Mouse (Mus musculus) natural killer cell, adult 2 months (primary cell): ENCODE results near the gene Tecta.

Experiments used
- DNase-seq, 2 experiments: peaks; one replicate each; pipeline ENCODE4 v3.0.0; 2022; ENCODE audit warnings: low spot score in 2 of 2

The Tecta gene

GRCm38 (mm10) chr9:42399829-42400228 is at the start of gene Tecta:
Tecta (minus strand) TSS chr9:42399929.
- DNase-seq, result no peak

- DNase-seq, result no peak
These were observed 49.3 kb upstream of the Tecta start for GRCm38 (mm10) chr9:42449043-42449442.

- no peak for DNase-seq
These were observed 42.4 kb upstream of the Tecta start for GRCm38 (mm10) chr9:42442100-42442499.

GRCm38 (mm10) chr9:42441234-42441633 is 41.5 kb upstream of the Tecta start:
- no peak for DNase-seq

GRCm38 (mm10) chr9:42439446-42439845 is 39.7 kb upstream of the Tecta start:
- no peak for DNase-seq

GRCm38 (mm10) chr9:42432155-42432554 is 32.4 kb upstream of the Tecta start:
- no peak for DNase-seq

- DNase-seq, result no peak
These were observed 31.9 kb upstream of the Tecta start for GRCm38 (mm10) chr9:42431606-42432005.

GRCm38 (mm10) chr9:42428060-42428924 is 28.6 kb upstream of the Tecta start:
- DNase-seq, result peak in 1 of 2 experiments; percentile 11

GRCm38 (mm10) chr9:42426661-42427358 is 27.1 kb upstream of the Tecta start:
- no peak for DNase-seq

GRCm38 (mm10) chr9:42423649-42424048 is 23.9 kb upstream of the Tecta start:
- DNase-seq, result no peak

- no peak for DNase-seq
These were observed 20.0 kb upstream of the Tecta start for GRCm38 (mm10) chr9:42419687-42420086.

GRCm38 (mm10) chr9:42418786-42419185 is 19.1 kb upstream of the Tecta start:
- DNase-seq, result no peak

GRCm38 (mm10) chr9:42417352-42417952 is 17.7 kb upstream of the Tecta start:
- DNase-seq, result no peak

GRCm38 (mm10) chr9:42415184-42415583 is 15.5 kb upstream of the Tecta start:
- no peak for DNase-seq

- no peak for DNase-seq
These were observed 13.6 kb upstream of the Tecta start for GRCm38 (mm10) chr9:42413345-42413744.

GRCm38 (mm10) chr9:42411296-42411695 is 11.6 kb upstream of the Tecta start:
- DNase-seq, result no peak

GRCm38 (mm10) chr9:42405736-42406135 is 6.0 kb upstream of the Tecta start:
- no peak for DNase-seq

- no peak for DNase-seq
These were observed 1.8 kb upstream of the Tecta start for GRCm38 (mm10) chr9:42401486-42401885.

- no peak for DNase-seq
These were observed 3.6 kb downstream of the Tecta start for GRCm38 (mm10) chr9:42396141-42396540.

- no peak for DNase-seq
These were observed 4.8 kb downstream of the Tecta start for GRCm38 (mm10) chr9:42394903-42395302.

- no peak for DNase-seq
These were observed 5.4 kb downstream of the Tecta start for GRCm38 (mm10) chr9:42394321-42394720.

- no peak for DNase-seq
These were observed 6.8 kb downstream of the Tecta start for GRCm38 (mm10) chr9:42392927-42393326.

- no peak for DNase-seq
These were observed 11.2 kb downstream of the Tecta start for GRCm38 (mm10) chr9:42388490-42388889.
